Mouse (Mus musculus) CD8-positive naive resting alpha-beta T cell, adult 57 days (primary cell): Measurements from ENCODE around the gene Oscp1. TPM values are rescaled to one million over a fixed set of nuclear protein-coding genes. Genes with fewer than 3 reads are reported as not detected.

Experiments
- total RNA-seq: library from RNA; stranded (reverse); gene quantifications from one replicate; pipeline ENCODE4 v1.2.4, GENCODE M21; 2023

Oscp1 gene
- total RNA-seq: not detected

DNA sequence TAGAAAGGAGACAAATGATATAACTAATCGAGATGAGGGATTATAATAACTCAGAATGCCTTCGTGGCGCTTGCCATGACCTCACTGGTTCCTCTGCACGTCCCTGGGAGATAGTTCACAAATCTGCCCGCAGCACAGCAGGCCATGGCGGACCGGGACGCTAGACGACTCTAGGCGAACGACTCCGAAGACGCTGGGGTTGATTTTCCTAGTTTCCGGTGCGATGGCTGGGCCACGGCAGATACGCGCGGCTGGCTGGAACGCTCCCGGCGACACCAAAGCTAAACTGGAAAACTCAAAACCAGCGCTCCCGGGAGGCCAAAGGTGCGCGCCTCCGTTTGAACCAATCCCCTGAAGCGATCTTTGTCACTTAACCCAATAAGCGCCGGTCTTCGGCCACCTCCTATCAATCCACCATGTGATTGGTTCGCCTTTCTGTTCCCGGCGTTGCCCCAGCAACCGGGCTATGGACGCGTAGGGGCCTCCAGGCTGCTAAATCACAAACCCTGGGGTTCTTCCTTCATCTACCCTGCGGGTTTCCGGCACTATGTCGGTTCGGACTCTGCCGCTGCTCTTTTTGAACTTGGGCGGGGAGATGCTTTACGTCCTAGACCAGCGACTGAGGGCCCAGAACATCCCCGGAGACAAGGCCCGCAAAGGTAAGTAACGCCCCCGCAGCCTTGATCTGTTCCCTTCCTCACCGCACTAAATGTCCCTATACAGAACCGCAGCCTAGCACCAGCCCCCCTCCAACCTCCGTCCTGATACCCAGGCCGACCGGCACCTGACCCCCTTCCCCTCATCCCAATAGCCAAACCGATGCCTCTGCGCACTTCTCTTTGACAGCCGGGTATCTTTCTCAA, at the start of gene Oscp1:
Oscp1 (plus strand) TSS at position 432 of the 863 bp plus-strand sequence.

DNA sequence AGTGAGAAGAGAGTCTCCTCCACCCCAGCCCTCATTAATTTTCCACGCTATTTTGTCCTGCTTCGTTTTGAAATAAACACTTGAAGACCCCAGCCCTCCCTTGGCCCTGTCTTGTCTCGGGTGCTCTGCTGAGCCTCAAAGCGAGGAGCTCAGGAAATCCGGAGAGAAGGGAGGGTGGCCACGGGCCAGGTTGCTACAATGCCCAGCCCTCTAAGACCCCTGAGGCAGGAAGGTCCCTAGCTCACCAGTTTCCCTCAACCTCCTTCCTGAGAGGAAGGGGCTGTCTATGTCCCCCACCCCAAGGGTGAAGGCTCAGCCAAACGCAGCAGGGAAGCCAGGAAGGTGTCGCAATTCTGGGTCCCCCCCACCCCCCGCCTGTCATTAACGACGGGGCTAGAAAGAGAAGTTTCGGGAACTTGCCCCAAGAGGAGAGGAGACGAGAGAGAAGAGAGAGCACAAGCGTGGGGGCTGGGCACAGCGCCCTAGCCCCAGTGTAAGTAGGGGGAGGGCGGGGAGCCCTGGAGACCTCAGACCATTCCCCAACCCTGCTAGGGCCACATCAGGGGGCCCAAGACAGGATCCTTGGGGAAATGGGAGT, 34.0 kb upstream of the Oscp1 start, which contains the start of gene Csf3r:
Csf3r (plus strand) TSS at position 248 of the 598 bp plus-strand sequence.

DNA sequence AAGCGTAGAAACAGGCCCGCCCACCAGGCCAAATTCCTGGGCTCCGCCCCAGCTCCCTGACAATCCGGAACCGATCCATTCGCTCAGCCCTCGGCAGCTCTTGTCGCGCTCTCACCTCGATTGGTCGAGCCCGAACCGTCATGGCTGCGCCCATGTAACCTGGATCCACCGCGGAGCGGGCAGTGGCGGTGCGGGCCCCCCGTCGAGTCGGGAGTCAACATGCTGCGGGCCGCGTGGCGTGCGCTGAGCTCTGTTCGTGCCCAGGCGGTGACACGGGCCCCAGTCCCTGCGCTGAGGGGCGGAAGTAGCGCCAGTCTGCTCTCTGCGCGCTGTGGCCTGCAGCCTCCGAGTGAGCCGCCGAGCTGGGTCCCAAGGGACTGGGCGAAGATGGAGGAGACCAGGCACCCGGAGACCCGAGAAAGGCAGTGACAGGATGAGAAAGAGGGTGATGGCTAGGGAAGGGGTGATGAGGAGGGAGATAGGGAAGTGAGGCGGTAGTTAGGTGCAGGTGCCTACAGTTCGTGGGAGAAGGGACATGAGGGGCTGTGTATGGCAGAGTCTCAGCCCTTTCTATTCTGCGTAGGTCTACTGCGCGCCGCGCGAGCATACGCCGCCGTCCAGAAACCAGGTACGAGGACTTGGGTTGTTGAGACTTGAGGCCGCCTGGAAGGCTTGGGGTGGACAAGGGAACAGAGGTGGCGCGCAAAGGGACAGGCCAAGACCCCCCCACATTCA, 11.3 kb upstream of the Oscp1 start, which contains the start of gene Mrps15:
Mrps15 (plus strand) TSS at position 75 of the 735 bp plus-strand sequence.

DNA sequence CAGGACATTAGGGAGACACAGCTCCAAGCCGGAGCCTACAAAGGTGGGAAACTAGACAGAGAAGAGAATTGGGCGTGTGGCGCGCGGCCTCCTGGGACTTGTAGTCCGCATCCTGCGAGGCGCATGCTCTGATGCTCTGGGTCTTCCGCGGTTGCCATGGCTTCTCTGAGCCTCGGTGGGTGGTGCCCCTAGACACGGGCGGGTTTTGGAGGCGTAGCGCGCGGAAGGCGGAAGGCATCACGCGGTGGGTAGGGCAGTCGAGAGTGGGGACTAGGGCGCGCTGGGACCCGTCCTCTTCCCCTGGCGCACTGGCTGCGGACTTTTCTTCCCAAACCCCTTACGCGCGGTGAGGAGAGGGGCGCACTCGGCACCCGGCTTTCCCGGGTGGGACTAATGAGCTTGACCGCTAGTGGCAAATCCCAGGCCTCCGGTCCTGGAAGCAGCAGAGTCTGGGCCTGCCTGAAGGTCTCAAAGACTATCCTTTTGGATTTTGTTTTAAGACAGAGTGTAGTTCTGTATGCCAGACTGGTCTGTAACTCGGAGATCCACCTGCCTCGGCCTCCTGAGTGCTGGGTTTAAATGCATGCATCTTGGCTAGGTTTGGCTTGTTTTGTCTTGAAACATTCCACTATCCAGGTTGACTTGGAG, 38.2 kb downstream of the Oscp1 start, which contains the start of gene Lsm10:
Lsm10 (plus strand) TSS at position 160 of the 648 bp plus-strand sequence.

DNA sequence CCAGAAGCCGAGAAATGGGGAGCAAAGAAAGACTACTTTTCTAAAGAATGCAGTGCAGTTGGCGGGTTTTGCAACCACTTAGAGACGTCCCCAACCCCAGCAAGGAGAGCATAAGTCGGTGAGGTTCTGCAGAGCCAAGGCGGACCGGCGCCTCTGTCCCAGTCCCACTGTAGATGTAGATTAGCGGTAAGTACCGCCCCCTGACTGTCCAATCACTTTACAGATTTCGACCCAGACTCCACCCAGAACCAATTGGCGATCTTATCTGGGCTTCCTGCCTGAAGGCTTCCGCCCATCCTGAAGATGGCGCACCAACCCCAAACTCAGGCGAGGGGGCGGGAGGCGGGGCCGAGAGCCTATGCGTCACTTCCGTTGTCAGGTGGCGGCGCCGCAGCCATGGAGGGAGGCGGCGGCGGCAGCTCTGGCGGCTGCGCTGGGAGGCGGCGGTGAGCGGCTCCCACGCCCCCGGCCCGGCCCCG, 45.3 kb downstream of the Oscp1 start, which contains the start of gene Stk40:
Stk40 (plus strand) TSS at position 368 of the 479 bp plus-strand sequence.

Other genes starting within 250 kb of the Oscp1 start
- 4.3 TPM for gene Csf3r, start 34.0 kb upstream of the Oscp1 start, total RNA-seq
- 46.9 TPM for gene Mrps15, start 11.6 kb upstream of the Oscp1 start, total RNA-seq
- 14.5 TPM for gene Lsm10, start 38.1 kb downstream of the Oscp1 start, total RNA-seq
- 31.3 TPM for gene Stk40, start 45.4 kb downstream of the Oscp1 start, total RNA-seq
- 17.0 TPM for gene Eva1b, start 89.2 kb downstream of the Oscp1 start, total RNA-seq
- 1.5 TPM for gene Sh3d21, start 104.9 kb downstream of the Oscp1 start, total RNA-seq
- gene Thrap3, start 144.2 kb downstream of the Oscp1 start, total RNA-seq: 559 TPM
- 59.6 TPM for gene Map7d1, start 197.8 kb downstream of the Oscp1 start, total RNA-seq
- 31.5 TPM for gene Trappc3, start 203.8 kb downstream of the Oscp1 start, total RNA-seq
- not detected for gene Col8a2, start 228.2 kb downstream of the Oscp1 start, total RNA-seq